Mouse (Mus musculus) embryo, embryonic 9.5 days (tissue): ENCODE results near the gene Ogfod1.

ENCODE experiments used
- DNase-seq: peaks from one replicate; pipeline ENCODE4 v3.0.0-alpha.2; 2017; ENCODE audit errors: extremely low spot score

Gene Ogfod1

GRCm38 (mm10) chr8:94036944-94037524 lies at the start of gene Ogfod1, which contains the start of gene Nudt21:
Ogfod1 (plus strand) TSS chr8:94037198.
Nudt21 (minus strand) TSS chr8:94037031.
- peak; percentile 97 for DNase-seq

GRCm38 (mm10) chr8:93989739-93990138 lies 47.3 kb upstream of the Ogfod1 start:
- no peak for DNase-seq

- DNase-seq, result no peak
These were observed 38.0 kb upstream of the Ogfod1 start for GRCm38 (mm10) chr8:93998961-93999360.

GRCm38 (mm10) chr8:94004139-94004538 lies 32.9 kb upstream of the Ogfod1 start:
- DNase-seq, result no peak

GRCm38 (mm10) chr8:94009243-94009845 lies 27.7 kb upstream of the Ogfod1 start:
- no peak for DNase-seq

GRCm38 (mm10) chr8:94010101-94010705 lies 26.8 kb upstream of the Ogfod1 start:
- no peak for DNase-seq

- no peak for DNase-seq
These were observed 25.7 kb upstream of the Ogfod1 start for GRCm38 (mm10) chr8:94011076-94012012.

GRCm38 (mm10) chr8:94012013-94012951 lies 24.7 kb upstream of the Ogfod1 start, which contains the start of gene Amfr:
Amfr (minus strand) TSS chr8:94012842.
- DNase-seq, result peak; percentile 80

- no peak for DNase-seq
These were observed 23.9 kb upstream of the Ogfod1 start for GRCm38 (mm10) chr8:94013026-94013612.

GRCm38 (mm10) chr8:94023916-94024315 lies 13.1 kb upstream of the Ogfod1 start:
- DNase-seq, result no peak

- DNase-seq, result no peak
These were observed 7.3 kb upstream of the Ogfod1 start for GRCm38 (mm10) chr8:94029701-94030100.

- no peak for DNase-seq
These were observed 3.4 kb upstream of the Ogfod1 start for GRCm38 (mm10) chr8:94033601-94034000.

- DNase-seq, result no peak
These were observed 1.8 kb upstream of the Ogfod1 start for GRCm38 (mm10) chr8:94035200-94035599.

GRCm38 (mm10) chr8:94036541-94036940 lies 457 bp upstream of the Ogfod1 start:
- DNase-seq, result peak; percentile 73

- DNase-seq, result no peak
These were observed 808 bp downstream of the Ogfod1 start for GRCm38 (mm10) chr8:94037806-94038205.

- no peak for DNase-seq
These were observed 10.8 kb downstream of the Ogfod1 start for GRCm38 (mm10) chr8:94047845-94048244.

GRCm38 (mm10) chr8:94052696-94053095 lies 15.7 kb downstream of the Ogfod1 start:
- no peak for DNase-seq

- DNase-seq, result peak; percentile 29
These were observed 20.3 kb downstream of the Ogfod1 start for GRCm38 (mm10) chr8:94057157-94057854.

- peak; percentile 19 for DNase-seq
These were observed 29.3 kb downstream of the Ogfod1 start for GRCm38 (mm10) chr8:94066121-94066863.
